Mouse (Mus musculus) erythroblast, adult 5-6 weeks (primary cell): ENCODE results near the gene Hist1h2af. TPM values are rescaled to one million over a fixed set of nuclear protein-coding genes. Genes with fewer than 3 reads are reported as not detected.
"Not testable (repeated sequence)": the region's sequence is repeated elsewhere in the genome, so short reads cannot be mapped to it uniquely, and the experiment has no call there.

Source experiments
- ATAC-seq: replicated peaks from 2 replicates; pipeline ENCODE4 v1.8.0; 2016; ENCODE audit warnings: moderate number of reproducible peaks, mild to moderate bottlenecking, moderate TSS enrichment, inconsistent platforms; ENCODE audit not compliant: poor library complexity, low FRiP score, severe bottlenecking
- total RNA-seq, 2 experiments: library from RNA; stranded (forward) in 1 of 2; stranded (reverse) in 1 of 2; fragments of 150-400 nt in 1 of 2; fragments of 200-764, 138-1000 nt in 1 of 2; gene quantifications; 2 replicates each; pipeline versions ENCODE4 v1.2.3 to v1.2.4; 2015 to 2017; ENCODE audit warnings: low replicate concordance in 2 of 2

Hist1h2af gene
- total RNA-seq, 2 experiments from 2014 or later, result 32.7 to 1,298 TPM

- no peak for ATAC-seq
These were observed 1.2 kb upstream of the Hist1h2af start for GRCm38 (mm10) chr13:23532262-23533075.

GRCm38 (mm10) chr13:23534368-23535131 is 844 bp downstream of the Hist1h2af start:
- peak; percentile 37 for ATAC-seq

GRCm38 (mm10) chr13:23535137-23536075 is 1.7 kb downstream of the Hist1h2af start, which contains the start of gene Hist1h3g:
Hist1h3g (plus strand) TSS chr13:23535422.
- peak; percentile 69 for ATAC-seq

GRCm38 (mm10) chr13:23536076-23536822 is 2.5 kb downstream of the Hist1h2af start:
- no peak for ATAC-seq

GRCm38 (mm10) chr13:23537006-23537710 is 3.5 kb downstream of the Hist1h2af start:
- no peak for ATAC-seq

- ATAC-seq, result no peak
These were observed 4.5 kb downstream of the Hist1h2af start for GRCm38 (mm10) chr13:23538249-23538648.

GRCm38 (mm10) chr13:23539821-23540220 is 6.1 kb downstream of the Hist1h2af start:
- ATAC-seq, result not testable (repeated sequence)

- ATAC-seq, result no peak
These were observed 7.8 kb downstream of the Hist1h2af start for GRCm38 (mm10) chr13:23541497-23541896.

- ATAC-seq, result not testable (repeated sequence)
These were observed 8.7 kb downstream of the Hist1h2af start for GRCm38 (mm10) chr13:23542225-23542980.

- peak; percentile 90 for ATAC-seq
These were observed 9.4 kb downstream of the Hist1h2af start, which contains the start of gene Hist1h2bh for GRCm38 (mm10) chr13:23542999-23543607. Hist1h2bh (minus strand) TSS chr13:23543392.

- peak; percentile 82 for ATAC-seq
These were observed 10.5 kb downstream of the Hist1h2af start, which contains the start of gene Hist1h3f for GRCm38 (mm10) chr13:23543965-23544786. Hist1h3f (plus strand) TSS chr13:23544052.

- ATAC-seq, result peak; percentile 38
These were observed 11.0 kb downstream of the Hist1h2af start for GRCm38 (mm10) chr13:23544787-23545120.

- no peak for ATAC-seq
These were observed 13.0 kb downstream of the Hist1h2af start for GRCm38 (mm10) chr13:23546694-23547093.

GRCm38 (mm10) chr13:23550761-23551145 is 17.0 kb downstream of the Hist1h2af start:
- peak; percentile 4; the same call in 1 of the 2 replicates for ATAC-seq

- peak; percentile 51 for ATAC-seq
These were observed 17.6 kb downstream of the Hist1h2af start, which contains the start of gene Hist1h4f for GRCm38 (mm10) chr13:23551146-23551834. Hist1h4f (minus strand) TSS chr13:23551648.
